Mouse (Mus musculus) cerebellum, adult 11-12 months (tissue): ENCODE measurements around the gene Macrod2.

Source experiments
- DNase-seq: peaks from one replicate; pipeline ENCODE4 v3.0.0; 2022

The Macrod2 gene

DNA sequence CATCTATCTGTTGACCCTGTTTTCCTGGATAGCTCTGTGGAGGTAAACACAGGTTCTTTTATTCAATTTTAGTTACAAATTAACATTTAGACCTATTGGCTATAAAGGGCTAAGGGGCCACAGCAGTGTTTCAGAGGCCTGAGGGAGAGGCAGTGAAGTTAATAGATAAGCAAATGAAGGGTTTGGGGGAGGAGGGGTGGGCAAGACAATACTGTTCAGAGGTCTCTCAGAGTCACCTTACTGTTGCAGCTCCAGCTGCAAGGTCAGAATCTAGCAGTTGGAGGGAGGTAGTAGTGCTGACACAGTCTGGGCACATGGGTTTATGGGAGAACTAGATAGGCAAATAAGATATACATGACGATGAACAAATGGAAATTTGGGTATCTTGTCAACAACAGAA lies 1156.6 kb downstream of the Macrod2 start:
- DNase-seq, result no peak

DNA sequence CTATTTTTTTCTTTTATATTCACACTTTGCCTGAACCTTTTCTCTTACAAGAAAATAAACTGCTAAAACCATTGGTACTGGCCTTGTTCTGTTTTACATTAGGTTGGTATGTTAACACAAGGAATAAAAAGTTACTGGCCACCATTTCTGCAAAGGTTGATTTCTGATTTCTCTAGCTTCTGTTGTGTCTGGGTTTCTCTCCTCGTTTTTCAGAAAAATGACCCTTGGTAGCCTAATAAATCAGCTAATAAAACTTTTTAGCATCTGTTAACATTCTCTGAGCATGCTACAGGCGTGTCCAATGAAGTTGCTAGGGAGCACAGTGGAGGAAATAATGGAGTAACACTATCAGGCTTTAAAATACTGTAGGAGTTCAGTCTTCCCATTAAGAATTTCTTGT lies 1161.6 kb downstream of the Macrod2 start:
- DNase-seq, result no peak

DNA sequence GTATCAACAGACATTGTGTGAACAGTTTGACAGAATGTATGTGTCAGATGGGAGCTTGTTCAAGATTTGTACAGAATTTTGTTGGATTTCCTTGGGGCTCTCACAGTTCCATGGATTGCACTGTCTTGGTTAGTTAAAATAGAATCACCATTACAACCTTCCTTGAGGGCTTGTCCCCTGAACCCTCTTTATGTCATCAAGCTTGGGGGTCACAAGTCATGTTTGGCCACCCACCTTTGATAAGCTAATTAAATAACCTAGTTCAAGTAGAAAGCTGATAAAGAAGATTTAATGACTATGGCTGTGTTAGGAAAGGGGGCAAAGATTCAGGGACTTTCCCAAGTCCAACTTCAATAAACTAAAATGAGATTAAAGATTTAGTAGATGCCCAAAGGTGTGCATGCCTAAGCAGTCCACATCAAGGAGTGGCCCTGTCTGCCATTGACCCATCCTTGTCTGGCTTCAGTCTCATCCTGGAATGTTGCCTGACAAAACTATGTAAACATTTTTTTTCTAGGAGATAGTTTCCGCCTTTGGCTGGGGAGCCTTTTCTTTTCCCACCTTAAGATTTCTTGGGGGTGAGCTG lies 1163.2 kb downstream of the Macrod2 start:
- no peak for DNase-seq

DNA sequence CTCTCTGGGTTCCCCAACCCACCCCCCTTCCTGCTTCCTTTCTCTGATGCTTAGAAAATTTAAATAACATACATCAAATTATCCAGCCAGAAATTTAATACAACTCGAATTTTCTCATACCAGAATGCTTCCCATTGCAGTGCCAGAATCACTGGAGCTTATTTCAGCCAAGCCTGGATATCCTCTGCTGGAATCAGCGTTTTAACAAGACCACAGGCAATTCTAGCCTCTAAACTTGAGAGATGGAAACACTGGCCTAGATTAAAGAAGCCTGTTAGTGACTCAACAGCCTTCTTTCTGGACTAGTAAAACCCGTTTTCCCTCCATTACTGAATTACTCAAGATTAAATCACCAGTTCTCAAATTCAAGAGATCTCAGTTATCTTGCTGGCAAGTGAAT lies 1170.9 kb downstream of the Macrod2 start:
- DNase-seq, result no peak

DNA sequence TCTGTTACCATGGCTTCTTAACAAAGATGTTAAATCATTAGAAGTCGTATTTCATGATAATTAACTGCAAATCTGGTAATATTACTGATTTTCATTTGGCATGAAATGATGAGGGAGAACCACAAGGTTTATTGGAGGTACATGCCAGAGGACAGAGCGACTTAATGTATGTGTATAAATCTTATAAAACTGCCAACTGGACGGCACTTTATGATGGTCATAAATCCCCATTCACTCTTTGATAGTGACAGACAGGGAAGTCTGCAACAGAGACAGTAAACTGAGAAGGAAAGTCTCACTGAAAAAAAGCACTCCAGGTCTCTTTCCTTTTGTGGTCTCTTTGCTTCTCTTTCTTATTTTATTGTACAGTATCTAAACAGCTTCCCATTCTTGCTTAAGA lies 1176.3 kb downstream of the Macrod2 start:
- DNase-seq, result no peak

DNA sequence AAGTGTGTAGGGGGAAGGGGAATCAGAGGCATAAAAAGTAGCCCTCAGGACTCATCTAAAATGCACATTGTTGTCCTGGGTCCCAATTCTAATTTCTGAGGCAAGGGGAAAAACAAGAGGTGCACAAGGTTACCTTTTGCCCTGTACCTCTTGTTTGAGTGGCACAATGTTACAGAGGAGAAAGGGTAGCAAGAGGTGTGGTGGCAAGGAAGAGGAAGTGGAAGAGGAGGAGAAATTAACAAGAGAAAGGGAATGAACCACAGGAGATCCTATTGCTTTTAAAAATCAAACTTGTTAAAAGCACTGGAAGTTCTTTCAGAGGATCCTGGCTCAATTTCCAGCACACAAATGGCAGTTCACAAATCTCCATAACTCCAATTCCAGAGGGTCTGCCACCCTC lies 1183.1 kb downstream of the Macrod2 start:
- DNase-seq, result no peak

DNA sequence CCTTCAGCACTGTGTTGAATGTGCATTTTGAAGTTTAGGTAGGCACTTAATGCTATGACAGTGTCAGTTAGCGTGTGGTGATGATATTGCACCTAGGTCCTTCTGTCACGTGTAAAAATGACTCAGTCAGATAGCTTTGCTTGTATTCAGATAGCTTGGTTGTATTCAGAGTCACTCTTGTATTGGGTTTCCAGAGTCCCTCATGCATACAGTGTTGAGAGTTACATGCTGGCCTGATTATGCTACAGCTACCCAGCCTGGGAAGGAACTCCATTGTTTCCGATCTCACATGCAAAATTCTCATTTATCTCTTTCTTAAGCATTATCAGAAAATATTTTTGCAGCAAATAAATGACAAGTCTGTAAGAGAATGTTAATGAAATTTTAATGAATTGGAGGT lies 1187.3 kb downstream of the Macrod2 start:
- no peak for DNase-seq

DNA sequence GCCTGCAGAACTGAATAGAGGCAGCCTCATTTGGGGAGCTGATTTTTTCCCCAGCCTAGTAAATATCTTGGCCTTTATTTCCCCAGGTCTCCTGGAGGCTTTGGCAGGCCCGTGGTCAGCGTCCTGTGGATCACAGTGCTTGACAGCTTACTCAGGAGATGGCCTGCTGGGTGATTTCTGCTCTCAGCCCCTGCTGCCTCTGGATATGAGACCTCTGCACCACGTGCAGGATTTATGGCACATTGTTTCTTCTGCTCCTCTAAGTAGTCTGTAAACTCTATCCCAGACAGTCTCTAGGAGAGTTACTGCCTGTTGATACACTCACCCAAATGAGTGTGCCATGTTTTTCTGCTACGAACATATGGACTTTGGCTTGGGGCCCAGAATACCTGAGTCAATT lies 1187.8 kb downstream of the Macrod2 start:
- DNase-seq, result peak; percentile 25

DNA sequence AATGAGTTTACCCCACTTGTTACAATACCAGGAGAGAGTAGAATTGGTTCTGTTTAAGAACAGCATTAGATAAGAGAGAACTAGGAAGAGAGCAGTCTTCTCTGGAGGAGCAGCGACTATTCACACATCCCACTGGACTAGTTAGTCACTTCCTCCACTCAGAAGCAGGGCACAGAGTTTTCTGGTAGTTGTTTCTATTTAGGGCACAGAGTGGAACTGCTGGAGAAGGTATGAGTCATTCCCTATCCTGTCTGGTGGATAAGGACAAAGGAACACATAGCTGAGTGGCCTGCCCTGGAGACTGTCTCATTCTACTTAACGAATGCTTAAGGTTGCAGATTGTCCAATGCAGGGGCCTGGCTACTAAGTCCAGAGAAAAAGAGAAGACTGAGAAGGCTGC lies 1192.2 kb downstream of the Macrod2 start:
- DNase-seq, result no peak

DNA sequence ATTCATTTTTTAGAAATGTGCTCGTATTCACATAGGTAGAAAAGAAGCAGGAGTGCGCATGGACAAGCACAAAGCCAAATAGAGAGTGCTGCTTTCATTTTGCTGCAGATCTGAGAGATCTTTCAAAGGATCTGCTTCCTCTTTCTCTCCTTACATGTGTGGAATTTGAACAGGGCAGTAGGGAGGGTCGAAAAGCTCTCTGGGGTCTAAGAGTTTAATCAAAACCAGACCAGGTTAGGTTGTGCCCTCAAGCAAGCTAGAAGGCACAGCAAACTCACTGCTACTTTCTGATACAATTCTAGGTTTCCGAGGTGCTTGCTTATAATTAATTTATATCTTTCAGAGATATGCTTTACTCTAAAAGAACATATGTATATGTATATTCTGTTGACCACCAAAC lies 1196.2 kb downstream of the Macrod2 start:
- no peak for DNase-seq

DNA sequence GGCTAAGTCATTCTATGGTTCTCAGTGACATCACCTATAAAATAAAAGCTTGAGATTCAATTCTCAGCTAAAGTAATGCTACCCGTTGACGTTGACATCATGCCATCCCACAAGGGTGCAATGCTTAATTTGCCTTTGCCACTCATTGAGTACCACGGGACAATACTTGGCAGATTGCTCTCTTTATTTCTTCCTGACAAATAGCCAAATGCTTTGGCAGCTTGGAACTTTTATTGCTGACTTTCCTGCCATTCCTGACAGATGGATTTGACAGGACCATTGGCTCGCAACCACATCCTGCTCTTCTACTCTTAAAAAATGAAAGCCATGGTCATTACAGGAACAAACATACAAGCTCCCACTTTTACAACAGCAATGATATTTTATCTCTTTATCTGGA lies 1199.7 kb downstream of the Macrod2 start:
- DNase-seq, result peak; percentile 10

DNA sequence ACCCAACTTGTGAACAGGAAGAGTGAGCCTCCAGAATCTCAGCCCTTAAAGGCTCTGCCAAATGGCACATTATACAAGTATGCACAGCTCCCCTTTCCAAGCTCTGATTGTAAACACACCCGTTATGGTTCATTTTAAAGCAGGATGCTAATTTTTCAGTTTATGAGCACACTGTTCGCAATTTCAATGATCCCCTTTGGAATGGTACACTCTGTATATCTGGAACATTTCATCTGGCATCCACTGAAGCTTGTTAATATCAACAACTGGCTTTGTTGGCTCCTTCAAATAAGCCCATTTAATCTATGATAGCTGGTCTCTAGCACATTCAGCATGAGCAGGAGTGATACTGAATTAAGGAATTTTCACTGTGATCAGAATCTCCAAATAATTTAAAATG lies 1222.6 kb downstream of the Macrod2 start:
- no peak for DNase-seq

DNA sequence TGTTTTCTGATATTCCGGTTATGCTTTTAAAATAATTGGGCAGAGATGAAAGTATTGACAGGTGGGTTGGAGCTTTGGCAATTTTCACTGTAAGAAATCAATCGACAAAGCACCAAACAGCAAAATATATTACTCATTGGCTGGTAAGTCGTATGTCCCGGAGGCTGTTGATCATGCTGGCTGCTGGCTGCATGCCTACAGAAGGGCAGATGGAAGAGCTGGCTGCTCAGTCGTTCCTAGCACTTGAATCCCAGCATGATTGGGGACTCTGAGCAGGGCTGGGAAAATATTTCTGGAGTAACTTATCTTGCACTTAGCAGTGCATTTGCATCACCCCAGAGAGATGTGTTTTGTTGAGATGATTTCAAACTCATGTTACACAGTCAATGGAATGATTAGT lies 1223.1 kb downstream of the Macrod2 start:
- DNase-seq, result peak; percentile 93

DNA sequence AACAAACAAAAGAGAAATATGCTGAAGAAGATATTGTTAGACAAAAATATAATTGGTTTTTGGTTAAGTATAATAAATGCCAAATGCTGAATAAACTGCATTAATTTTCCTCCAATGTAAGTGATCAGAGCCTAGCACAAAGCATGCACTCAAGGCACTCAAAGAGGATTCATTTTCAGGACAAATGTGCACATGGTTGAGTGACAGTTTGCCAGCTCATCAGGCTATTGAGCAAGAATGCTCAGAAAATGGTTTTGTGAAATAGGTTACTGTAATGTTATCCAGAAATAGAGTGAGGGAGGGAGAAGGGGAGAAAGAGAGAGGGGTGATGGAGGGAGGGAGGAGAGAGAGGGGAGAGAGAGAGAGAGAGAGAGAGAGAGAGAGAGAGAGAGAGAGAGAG lies 1268.9 kb downstream of the Macrod2 start:
- no peak for DNase-seq

DNA sequence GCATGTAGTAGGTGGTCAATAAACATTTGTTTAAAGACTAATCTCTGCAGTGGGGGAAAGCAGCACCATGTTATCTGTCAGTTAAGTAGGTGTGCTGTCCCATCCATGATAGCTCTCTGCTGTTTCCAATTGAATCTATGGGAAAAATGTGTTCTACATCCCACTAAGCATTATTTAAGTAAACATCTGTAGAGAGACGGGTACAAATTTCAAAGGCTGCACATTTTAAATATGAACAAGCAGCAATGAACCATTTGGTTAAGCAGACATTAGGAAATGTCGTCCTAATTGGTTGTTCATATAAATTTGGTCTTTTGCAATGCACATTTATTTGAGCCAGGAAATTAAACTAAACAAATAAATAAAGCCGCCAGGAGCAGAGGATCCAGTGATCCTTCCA lies 1277.7 kb downstream of the Macrod2 start:
- no peak for DNase-seq

DNA sequence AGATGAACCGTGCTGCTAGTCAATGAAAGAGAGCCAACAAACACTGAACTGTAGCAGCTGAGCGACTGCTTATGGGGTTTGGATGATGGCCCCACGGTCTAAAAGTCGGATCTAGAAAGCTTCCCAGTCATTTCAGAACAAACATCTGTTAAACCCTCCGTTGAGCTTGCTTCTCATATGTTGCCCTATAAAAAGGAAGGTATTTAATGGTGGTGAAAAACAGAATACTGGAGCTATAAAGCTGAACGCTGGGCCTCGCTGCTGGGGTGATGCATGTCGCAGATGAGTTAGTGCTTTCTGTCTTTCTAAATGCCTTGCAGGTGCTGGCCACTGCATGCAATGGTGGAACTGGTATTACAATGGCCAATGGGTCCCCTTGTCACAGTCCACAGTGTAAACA lies 1278.3 kb downstream of the Macrod2 start:
- no peak for DNase-seq

DNA sequence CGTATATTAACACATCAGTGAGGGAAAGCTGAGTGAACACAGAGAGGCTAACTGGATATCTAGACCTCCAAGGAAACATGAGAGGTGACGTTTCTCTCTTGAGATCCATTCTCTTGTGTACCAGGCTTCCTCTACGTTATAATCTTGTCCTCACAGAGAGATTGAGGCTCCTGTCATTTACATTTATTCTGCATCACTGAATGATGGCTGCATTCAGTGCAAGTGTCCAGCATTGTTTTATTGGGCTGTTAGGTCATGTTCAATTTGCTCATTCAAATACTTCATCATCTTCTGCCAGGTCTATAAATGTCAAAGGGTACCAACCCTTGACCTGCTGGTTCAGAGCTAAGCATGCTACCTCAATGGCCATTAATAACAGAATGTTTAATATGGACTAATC lies 1302.4 kb downstream of the Macrod2 start:
- no peak for DNase-seq

DNA sequence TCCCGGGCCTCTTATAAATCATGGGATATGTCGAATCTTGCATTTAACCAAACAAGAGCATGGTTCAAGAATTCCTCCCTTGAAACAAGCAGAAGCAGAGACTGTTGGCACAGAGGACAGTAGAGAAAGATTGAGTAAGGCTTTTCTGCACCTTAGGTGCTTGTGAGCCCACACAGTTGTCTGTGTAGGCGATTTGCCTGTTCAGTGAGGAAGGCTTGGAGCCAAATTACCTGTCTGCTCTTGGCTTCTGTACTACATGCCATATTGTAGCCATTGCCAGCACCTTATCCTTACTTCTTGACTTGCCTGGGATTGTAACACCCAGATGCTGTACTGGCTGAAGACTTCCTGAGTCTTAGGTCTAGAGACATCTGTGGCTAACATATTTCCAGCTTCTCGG lies 1303.2 kb downstream of the Macrod2 start:
- DNase-seq, result peak; percentile 22

DNA sequence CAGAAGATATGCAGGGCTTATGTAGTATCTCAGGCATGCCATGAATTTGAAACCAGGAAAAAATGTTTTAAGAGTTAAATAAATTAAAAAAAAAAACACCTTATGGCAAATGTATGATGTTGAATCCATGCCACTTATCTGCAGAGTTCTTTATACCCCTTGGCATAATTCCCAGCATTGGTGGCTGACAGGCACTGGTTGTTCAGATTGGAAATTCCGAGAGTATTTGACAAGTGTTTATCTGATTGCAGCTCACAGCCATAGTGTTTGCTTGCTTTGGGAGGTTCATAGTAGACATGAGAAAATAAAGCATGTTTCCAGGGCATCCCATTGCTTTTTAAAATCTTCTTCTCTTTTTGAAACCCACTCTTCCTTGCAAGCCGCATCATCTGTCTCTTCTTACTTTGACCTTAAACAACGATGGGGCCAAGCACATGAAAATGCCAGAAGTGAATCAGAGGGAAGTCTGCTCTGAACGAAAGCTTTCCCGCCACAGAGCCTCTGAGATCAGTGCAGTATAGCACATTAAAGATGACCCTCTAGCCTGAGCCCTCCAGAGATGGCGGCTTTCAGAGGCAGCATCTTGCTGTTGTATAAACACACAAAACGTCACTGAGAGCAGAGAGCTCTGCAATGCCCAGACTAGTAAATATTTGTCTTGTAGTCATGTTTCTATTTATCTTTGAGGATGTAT lies 1305.8 kb downstream of the Macrod2 start:
- DNase-seq, result no peak

DNA sequence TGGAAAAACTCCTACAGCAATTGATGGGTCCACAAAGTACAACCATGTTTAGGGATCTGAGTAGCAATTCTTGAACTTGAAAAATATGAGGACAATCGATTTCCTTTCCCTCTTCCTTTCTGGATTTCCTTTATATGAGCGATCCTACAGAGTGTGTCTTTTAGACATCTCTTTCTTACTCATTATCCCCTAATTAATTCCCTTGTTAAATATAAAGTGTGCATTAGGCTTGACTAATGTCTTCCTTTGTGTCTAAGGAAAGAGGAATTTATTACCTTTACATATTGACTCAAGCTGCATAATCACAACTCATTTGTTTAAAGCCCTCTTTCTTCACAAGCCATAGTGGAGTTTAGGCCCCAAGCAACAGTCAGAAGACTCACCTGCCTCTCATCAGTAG lies 1316.7 kb downstream of the Macrod2 start:
- no peak for DNase-seq

DNA sequence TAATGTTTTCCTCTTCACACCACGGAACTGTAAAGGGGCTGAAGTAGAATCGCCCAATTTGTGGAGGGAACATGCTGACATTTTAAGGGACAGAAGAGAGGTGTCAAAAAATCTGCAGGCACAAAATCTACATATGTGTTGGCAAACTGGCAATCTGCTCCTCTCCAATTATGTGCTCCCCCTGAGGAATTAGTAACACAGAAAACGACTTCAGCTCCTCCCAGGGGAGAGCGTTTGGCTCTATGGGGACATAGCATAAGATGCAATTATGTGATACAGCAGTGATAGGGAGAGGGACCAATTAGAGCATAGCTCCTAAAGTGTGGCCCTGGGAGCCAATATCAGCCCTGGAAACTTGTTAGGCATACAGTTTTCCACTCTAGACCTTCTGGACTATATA lies 1317.2 kb downstream of the Macrod2 start:
- no peak for DNase-seq

DNA sequence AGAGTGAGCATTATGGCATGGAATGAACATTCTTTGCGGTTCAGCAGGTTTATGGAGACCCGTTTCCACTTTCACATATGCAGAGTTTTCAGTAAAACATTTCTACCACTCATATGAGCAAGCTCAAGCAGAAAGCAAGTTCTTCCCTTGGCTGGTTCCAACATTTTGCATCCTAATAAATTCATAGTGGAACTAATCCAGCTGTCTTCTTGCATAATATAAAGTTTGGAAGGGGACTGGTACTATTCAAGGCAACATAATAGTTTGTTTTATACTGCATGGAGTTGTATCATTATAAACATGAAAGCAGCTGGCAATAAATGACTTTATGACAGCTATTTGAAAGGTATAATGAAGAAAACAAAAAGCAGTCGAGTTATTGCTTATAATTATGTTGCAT lies 1320.0 kb downstream of the Macrod2 start:
- DNase-seq, result no peak

DNA sequence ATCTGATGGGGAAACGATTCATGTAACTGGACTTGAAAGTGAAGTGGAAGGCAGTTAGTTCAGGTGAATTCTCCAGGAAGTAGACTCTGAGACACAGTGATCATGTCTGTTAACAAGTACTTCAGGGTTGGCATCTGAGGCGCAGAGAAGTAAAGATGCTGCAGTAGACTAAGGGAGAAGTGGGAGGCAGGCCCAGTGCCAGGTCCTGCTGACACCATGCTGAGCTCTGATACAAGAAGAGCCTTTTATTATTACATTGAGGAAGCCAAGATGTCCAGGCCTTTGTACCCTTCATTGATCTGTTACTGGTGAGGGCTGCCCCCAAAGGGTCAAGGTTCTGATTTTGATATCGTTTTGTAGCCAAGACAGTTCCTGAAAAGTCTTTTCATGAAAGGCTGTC lies 1327.4 kb downstream of the Macrod2 start:
- DNase-seq, result no peak

DNA sequence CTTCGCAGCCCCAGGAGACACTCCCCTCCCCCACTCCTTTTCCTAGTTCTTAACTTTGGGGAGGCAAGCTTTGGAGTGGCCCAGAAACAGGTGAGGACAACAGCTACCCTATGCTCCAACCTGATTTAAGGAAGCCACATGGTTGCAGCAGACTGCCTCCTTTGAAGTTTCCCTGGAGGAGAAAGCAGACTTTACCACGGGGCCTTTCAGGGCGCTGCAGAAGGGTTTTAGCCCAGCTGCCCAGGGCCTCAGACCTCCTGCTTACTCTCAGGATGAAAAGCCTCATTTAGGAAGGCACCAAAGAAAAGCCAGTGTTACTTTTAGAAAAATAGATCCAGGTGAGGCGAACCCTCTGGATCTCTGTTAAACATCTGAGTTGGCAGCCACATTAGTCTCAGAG lies 1333.9 kb downstream of the Macrod2 start:
- DNase-seq, result no peak
